Mouse (Mus musculus) brain, embryonic 14.5 days (tissue): Measurements from ENCODE around the gene Fxyd3.

Source experiments
- CTCF ChIP-seq: fragments of 200-500 bp; IDR thresholded peaks from 2 replicates; pipeline ENCODE4 v1.5.1; 2012; ENCODE audit warnings: inconsistent platforms, mild to moderate bottlenecking, moderate library complexity, borderline replicate concordance; ENCODE audit not compliant: insufficient read depth, insufficient read length; ENCODE audit errors: extremely low read depth
- POLR2A ChIP-seq: fragments of 200-500 bp; IDR thresholded peaks from 2 replicates; pipeline ENCODE4 v1.6.1; 2012; ENCODE audit warnings: mild to moderate bottlenecking, inconsistent platforms, borderline replicate concordance; ENCODE audit not compliant: poor library complexity, insufficient read depth, insufficient read length, severe bottlenecking; ENCODE audit errors: extremely low read depth

GRCm38 (mm10) chr7:31110861-31111385 lies 34.4 kb upstream of the Fxyd3 start:
- TF ChIP-seq CTCF (no peak), POLR2A (no peak)
